Mouse (Mus musculus) liver, embryonic 11.5 days (tissue): Measurements from ENCODE around the gene Mrtfa. TPM values are rescaled to one million over a fixed set of nuclear protein-coding genes. Genes with fewer than 3 reads are reported as not detected.
A peak's percentile ranks its signal among the peaks of the same experiment; 100 is the strongest.

Source experiments
- ATAC-seq: fragments of 200-750 bp; cut with Nextera tagmentation; replicated peaks from 2 replicates; pipeline ENCODE4 v1.8.0; 2017; ENCODE audit warnings: moderate number of reproducible peaks, mild to moderate bottlenecking, moderate TSS enrichment, moderate library complexity; ENCODE audit not compliant: low FRiP score
- DNase-seq: peaks from one replicate; pipeline ENCODE4 v3.0.0-alpha.2; 2017; ENCODE audit warnings: low spot score
- H3K27ac ChIP-seq: fragments of 300-500 bp; sonication (generic); 2 replicates; pipeline ENCODE4 v1.5.1; 2014; ENCODE audit warnings: mild to moderate bottlenecking, low read depth, low read length, control low read depth
- H3K27me3 ChIP-seq: fragments of 300-500 bp; sonication (generic); replicated peaks from 2 replicates; pipeline ENCODE4 v1.6.1; 2014; ENCODE audit warnings: low read length, mixed read lengths; ENCODE audit not compliant: control insufficient read depth, insufficient read depth
- H3K36me3 ChIP-seq: fragments of 300-500 bp; sonication (generic); 2 replicates; pipeline ENCODE4 v1.6.1; 2014; ENCODE audit warnings: mild to moderate bottlenecking, low read length, moderate library complexity, mixed read lengths; ENCODE audit not compliant: control insufficient read depth, insufficient read depth
- H3K4me1 ChIP-seq: fragments of 300-500 bp; sonication (generic); replicated peaks from 2 replicates; pipeline ENCODE4 v1.6.1; 2014; ENCODE audit warnings: low read length, mixed read lengths; ENCODE audit not compliant: control insufficient read depth, insufficient read depth
- H3K4me2 ChIP-seq: fragments of 300-500 bp; sonication (generic); 2 replicates; pipeline ENCODE4 v1.6.1; 2014; ENCODE audit warnings: mild to moderate bottlenecking, control low read depth, moderate library complexity
- H3K4me3 ChIP-seq: fragments of 300-500 bp; sonication (generic); 2 replicates; pipeline ENCODE4 v1.5.1; 2014; ENCODE audit warnings: low read depth, low read length, control low read depth
- H3K9ac ChIP-seq: fragments of 300-500 bp; sonication (generic); 2 replicates; pipeline ENCODE4 v1.6.1; 2014; ENCODE audit warnings: low read depth, low read length, control low read depth
- H3K9me3 ChIP-seq: fragments of 300-500 bp; sonication (generic); 2 replicates; pipeline ENCODE4 v1.6.1; 2016; ENCODE audit warnings: low read length, inconsistent platforms, mixed read lengths; ENCODE audit not compliant: control insufficient read depth
- WGBS: fragments of 180-500 bp; shearing (Covaris S2); extraction: QIAGEN DNeasy Blood & Tissue Kit; methylation state at CpG from one replicate; pipeline ENCODE4 v1.1.7; 2014; 5-methylcytosine and 5-hydroxymethylcytosine counted together
- polyA plus RNA-seq: library from polyadenylated mRNA; unstranded; fragments of >200 nt; fragmentation: Nextera tagmentation; extraction: Ambion mirVana; gene quantifications from 2 replicates; pipeline ENCODE4 v1.2.1, GENCODE M21; 2014

Mrtfa gene
- polyA plus RNA-seq, 1 experiment from 2014 or later = 20.6 TPM

- no peak overlapping the region for H3K4me3 ChIP-seq
- no peaks in the 10 kb centered on the region for H3K4me1 ChIP-seq
- no peak overlapping the region for H3K4me2 ChIP-seq
- WGBS = 72% methylated on average over 4 of the region's 4 CpGs
- ATAC-seq = no peak
- no peak overlapping the region for H3K27ac ChIP-seq
- no peak for DNase-seq
- H3K27me3 ChIP-seq = no peaks in the 10 kb centered on the region
- H3K9me3 ChIP-seq = no peaks in the 10 kb centered on the region
- H3K36me3 ChIP-seq = no peaks in the 10 kb centered on the region
- no peak overlapping the region for H3K9ac ChIP-seq
Measured at GRCm38 (mm10) chr15:81118226-81118625, 72.3 kb downstream of the Mrtfa start.

GRCm38 (mm10) chr15:81112589-81112988 is 78.0 kb downstream of the Mrtfa start:
- H3K4me1 ChIP-seq = no peaks in the 10 kb centered on the region
- no peak overlapping the region for H3K4me3 ChIP-seq
- no peaks in the 10 kb centered on the region for H3K27me3 ChIP-seq
- H3K9me3 ChIP-seq = no peaks in the 10 kb centered on the region
- WGBS = 44% methylated on average over 6 of the region's 6 CpGs
- no peak overlapping the region for H3K4me2 ChIP-seq
- H3K9ac ChIP-seq = no peak overlapping the region
- H3K36me3 ChIP-seq = no peaks in the 10 kb centered on the region
- ATAC-seq = no peak
- H3K27ac ChIP-seq = no peak overlapping the region
- no peak for DNase-seq

GRCm38 (mm10) chr15:81110315-81110714 is 80.2 kb downstream of the Mrtfa start:
- 76% methylated on average over 3 of the region's 3 CpGs for WGBS
- peaks cover 3% of the 10 kb centered on the region; the same call in 1 of the 2 replicates for H3K4me1 ChIP-seq
- H3K4me2 ChIP-seq = no peak overlapping the region
- no peaks in the 10 kb centered on the region for H3K36me3 ChIP-seq
- no peak overlapping the region for H3K9ac ChIP-seq
- no peak for ATAC-seq
- no peak overlapping the region for H3K4me3 ChIP-seq
- no peaks in the 10 kb centered on the region for H3K27me3 ChIP-seq
- H3K27ac ChIP-seq = no peak overlapping the region
- H3K9me3 ChIP-seq = no peaks in the 10 kb centered on the region
- DNase-seq = no peak

- no peaks in the 10 kb centered on the region for H3K36me3 ChIP-seq
- no peak overlapping the region for H3K4me3 ChIP-seq
- no peak overlapping the region for H3K4me2 ChIP-seq
- ATAC-seq = no peak
- no peak overlapping the region for H3K27ac ChIP-seq
- peaks cover 16% of the 10 kb centered on the region for H3K4me1 ChIP-seq
- 55% methylated on average over 10 of the region's 10 CpGs for WGBS
- DNase-seq = no peak
- no peak overlapping the region for H3K9ac ChIP-seq
- no peaks in the 10 kb centered on the region for H3K27me3 ChIP-seq
- H3K9me3 ChIP-seq = no peaks in the 10 kb centered on the region
Measured at GRCm38 (mm10) chr15:81105962-81106361, 84.6 kb downstream of the Mrtfa start.

GRCm38 (mm10) chr15:81104585-81105259 is 85.8 kb downstream of the Mrtfa start:
- DNase-seq (peak; percentile 38), ATAC-seq (peak; percentile 77)
- Histone ChIP-seq H3K36me3 (no peaks in the 10 kb centered on the region), H3K4me3 (peak overlapping the region; percentile 11), H3K9ac (peak overlapping the region; percentile 37; the same call in 1 of the 2 replicates), H3K27me3 (no peaks in the 10 kb centered on the region), H3K4me1 (peaks cover 19% of the 10 kb centered on the region), H3K27ac (no peak overlapping the region), H3K9me3 (no peaks in the 10 kb centered on the region), H3K4me2 (peak overlapping the region; percentile 58)
- 43% methylated on average over 13 of the region's 13 CpGs for WGBS

GRCm38 (mm10) chr15:81103500-81103899 is 87.1 kb downstream of the Mrtfa start:
- Histone ChIP-seq H3K9ac (no peak overlapping the region), H3K4me2 (no peak overlapping the region), H3K27me3 (no peaks in the 10 kb centered on the region), H3K4me1 (peaks cover 19% of the 10 kb centered on the region), H3K9me3 (no peaks in the 10 kb centered on the region), H3K27ac (no peak overlapping the region), H3K36me3 (no peaks in the 10 kb centered on the region), H3K4me3 (no peak overlapping the region)
- DNase-seq (no peak), ATAC-seq (no peak)
- 83% methylated on average over 3 of the region's 3 CpGs for WGBS

GRCm38 (mm10) chr15:81102274-81102879 is 88.2 kb downstream of the Mrtfa start:
- ATAC-seq = no peak
- no peaks in the 10 kb centered on the region for H3K27me3 ChIP-seq
- 77% methylated on average over 13 of the region's 13 CpGs for WGBS
- H3K27ac ChIP-seq = no peak overlapping the region
- no peaks in the 10 kb centered on the region for H3K9me3 ChIP-seq
- no peak for DNase-seq
- no peak overlapping the region for H3K4me2 ChIP-seq
- H3K9ac ChIP-seq = no peak overlapping the region
- H3K36me3 ChIP-seq = no peaks in the 10 kb centered on the region
- no peak overlapping the region for H3K4me3 ChIP-seq
- peaks cover 24% of the 10 kb centered on the region for H3K4me1 ChIP-seq

- Histone ChIP-seq H3K9ac (no peak overlapping the region), H3K27me3 (no peaks in the 10 kb centered on the region), H3K27ac (no peak overlapping the region), H3K9me3 (no peaks in the 10 kb centered on the region), H3K4me2 (no peak overlapping the region), H3K4me3 (no peak overlapping the region), H3K36me3 (no peaks in the 10 kb centered on the region), H3K4me1 (peaks cover 28% of the 10 kb centered on the region)
- no peak for DNase-seq
- no peak for ATAC-seq
- 54% methylated on average over 5 of the region's 5 CpGs for WGBS
Measured at GRCm38 (mm10) chr15:81101316-81101715, 89.2 kb downstream of the Mrtfa start.

- H3K9me3 ChIP-seq = no peaks in the 10 kb centered on the region
- no peaks in the 10 kb centered on the region for H3K27me3 ChIP-seq
- no peak overlapping the region for H3K4me3 ChIP-seq
- no peaks in the 10 kb centered on the region for H3K36me3 ChIP-seq
- WGBS = 76% methylated on average over 11 of the region's 11 CpGs
- no peak overlapping the region for H3K4me2 ChIP-seq
- no peak overlapping the region for H3K27ac ChIP-seq
- no peak for DNase-seq
- ATAC-seq = no peak
- H3K4me1 ChIP-seq = peaks cover 16% of the 10 kb centered on the region
- H3K9ac ChIP-seq = no peak overlapping the region
Measured at GRCm38 (mm10) chr15:81099269-81099668, 91.3 kb downstream of the Mrtfa start.
